Mouse (Mus musculus) right cerebral cortex, adult 18-20 months (tissue): Measurements from ENCODE around the gene Rab3c.

Source experiments
- DNase-seq: peaks from one replicate; pipeline ENCODE4 v3.0.0; 2022; ENCODE audit warnings: mixed read lengths

Rab3c gene

DNA sequence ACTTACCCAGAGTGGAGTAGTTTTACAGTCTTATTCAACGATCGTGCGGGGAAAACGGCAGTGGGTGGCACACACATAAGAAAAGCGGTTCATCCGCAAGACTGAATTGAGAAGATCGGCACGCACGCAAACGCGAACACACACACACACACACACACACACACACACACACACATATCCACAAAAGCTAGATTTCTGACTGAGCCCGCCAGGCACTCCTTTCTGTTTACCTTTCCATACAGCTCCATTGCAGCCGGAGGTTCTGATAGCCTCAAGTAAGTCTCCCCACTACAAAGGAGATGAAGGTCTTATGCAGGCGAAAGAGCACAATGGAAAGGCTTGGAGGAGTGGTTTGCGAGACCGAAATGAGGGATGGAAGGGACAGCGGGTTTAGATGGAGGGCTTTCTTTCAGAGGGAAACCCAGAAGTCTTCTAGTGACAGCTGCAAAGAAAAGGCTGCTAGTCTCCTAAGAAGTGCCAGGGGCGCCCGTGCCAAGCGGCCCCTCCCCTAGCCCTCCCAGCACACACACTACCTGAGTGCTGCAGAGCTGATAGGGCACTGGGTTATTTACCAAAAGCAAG, at the start of gene Rab3c:
Gene Rab3c, minus strand, starts transcription at position 434 of the 582 bp plus-strand sequence.
- DNase-seq = no peak

DNA sequence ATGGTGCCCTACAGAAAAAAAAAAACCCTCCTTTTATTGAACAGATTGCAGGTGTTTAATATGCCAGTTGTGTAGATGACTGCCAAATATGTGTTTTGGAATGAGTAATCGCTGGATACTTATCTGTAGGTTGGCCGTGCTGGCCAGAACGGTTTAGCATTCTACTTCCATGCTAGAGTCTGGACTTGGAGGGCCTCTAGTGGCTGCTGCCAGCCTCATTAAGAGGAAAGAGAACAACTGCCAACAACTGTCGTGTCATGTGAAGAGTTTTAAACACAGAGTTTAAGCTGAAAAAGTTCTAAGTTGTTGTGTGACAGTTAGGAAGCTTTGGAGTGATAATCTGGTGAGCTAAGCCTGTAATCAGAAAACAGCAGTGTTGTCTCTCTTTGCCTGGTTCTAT, 38.0 kb upstream of the Rab3c start:
- peak; percentile 16 for DNase-seq

DNA sequence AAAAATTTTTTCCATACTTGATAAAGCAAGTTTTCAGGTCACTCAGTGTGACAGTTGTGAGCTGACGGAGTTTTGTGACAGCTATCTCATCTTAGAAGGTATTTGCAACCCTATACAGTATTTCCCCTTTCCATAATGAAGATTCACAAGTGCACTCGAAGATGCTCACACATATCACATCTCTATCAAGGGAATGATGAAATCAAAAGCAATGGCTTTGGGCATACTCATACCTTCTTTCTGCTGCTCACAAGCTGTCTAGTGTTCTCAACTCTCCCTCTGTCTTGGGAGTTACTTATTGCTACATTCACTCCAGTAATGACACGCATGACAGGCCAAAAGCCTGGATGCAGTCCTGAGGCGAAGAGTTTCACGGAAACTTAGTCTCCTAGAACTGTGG, 26.4 kb upstream of the Rab3c start:
- no peak for DNase-seq

DNA sequence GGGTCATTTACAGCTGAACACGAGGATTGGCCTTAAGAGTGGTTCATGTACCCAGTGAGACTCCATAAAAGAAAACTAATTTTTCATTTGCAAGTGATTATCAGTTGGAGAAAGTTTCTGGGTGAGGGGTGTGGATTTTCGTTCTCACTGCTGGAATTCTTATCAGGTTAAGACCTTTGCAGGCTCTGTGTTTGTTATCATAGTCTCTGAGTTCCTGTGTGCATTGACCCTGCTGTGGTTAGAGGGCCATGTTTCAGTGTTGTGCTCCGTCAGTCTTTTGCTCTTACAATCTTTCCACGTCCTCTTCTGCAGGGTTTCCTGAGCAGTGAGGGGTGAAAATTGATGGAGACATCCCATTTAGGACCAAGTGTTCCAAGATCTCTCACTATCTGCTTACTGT, 16.3 kb upstream of the Rab3c start:
- no peak for DNase-seq

DNA sequence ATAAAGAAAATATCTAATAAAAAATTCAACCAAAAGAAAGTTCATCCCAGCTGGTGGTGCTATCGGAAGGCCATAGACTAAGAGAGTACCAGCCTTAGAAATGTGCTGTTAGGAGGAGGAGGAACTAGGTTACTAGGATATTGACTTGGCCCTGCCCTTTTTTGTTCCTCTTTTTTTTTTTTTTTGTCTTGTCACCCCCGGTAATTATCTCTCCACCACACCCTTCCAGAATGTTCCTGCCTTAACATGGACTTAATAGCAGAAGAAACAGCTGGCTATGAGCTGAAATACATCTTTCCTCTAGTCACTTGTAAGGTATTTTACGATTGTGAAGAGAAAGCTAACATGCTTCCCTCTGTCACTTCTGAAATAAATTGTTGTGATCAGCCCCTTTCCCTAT, 7.7 kb upstream of the Rab3c start:
- no peak for DNase-seq

DNA sequence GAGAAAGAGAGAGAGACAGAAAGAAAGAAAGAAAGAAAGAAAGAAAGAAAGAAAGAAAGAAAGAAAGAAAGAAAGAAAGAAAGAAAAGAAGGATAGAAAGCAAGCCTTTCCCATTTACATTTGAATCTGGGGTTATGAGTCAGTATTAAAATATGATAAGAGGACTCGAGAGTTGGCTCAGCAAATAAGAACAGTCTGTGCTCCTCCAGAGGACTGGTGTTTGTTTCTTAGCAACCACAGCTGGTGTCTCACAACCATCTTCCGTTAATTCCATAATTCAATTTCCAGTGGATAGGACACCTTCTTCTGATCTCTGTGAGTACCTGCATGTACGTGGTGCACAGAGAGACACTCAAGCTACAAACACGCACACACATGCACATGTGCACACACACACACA, 3.0 kb upstream of the Rab3c start:
- no peak for DNase-seq

DNA sequence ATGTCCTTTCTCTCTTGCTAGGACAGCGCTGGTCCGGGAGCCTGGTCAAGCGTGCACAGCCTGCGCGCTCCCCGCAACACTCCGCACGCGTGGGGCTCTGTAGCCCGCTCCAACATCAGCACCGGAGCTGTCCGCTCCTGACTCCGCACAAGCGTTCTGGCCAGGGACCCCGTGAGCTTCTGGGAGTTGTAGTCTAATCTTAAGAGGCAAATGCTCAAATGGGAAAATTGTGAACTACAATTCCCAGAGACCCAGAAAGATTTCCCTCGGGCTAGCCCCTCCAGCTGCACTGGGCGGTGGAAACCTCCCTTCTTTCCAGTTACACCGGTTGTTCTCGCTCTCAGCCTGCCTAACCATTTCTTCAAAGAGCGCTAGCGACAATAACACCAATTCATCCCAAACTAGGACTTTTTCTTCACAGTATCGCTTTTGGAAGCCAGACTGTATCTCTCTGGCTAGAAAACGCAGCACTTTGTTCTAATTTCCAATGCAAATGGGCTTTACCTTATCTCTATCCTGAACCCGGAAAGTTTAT, 701 bp downstream of the Rab3c start:
- peak; percentile 91 for DNase-seq

DNA sequence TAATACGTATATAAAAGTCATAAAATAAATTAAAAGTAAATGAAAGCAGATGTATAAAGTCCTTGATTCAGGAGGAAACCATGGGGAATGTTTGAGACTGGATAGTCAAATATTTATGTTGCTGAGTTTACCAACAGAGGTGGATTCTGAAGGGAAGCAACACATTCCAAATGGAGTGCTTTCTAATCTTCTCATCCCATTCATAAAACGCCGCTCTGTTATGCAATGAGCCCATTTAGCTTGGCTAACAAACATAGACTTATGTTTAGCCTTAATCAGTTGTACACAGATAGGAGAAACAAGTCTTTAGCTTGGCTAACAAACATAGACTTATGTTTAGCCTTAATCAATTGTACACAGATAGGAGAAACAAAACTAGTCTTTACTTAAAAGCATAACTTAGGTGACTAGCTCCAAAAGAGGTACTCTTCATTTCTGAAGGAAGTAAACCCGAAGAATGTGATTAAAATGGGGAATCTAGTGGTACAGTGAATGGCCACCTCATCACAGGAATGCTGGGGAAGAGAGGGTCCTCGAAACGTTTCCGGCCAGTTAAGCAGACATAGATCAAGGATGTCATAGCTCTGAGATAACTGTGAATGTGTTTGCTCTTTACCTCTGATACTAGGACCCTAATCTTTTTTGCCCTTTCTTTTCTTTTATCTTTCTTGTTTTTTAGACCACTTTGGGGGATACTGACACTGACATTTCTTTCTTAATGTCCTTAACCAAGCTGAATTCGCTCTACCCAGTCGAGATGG, 1.6 kb downstream of the Rab3c start:
- DNase-seq = no peak

DNA sequence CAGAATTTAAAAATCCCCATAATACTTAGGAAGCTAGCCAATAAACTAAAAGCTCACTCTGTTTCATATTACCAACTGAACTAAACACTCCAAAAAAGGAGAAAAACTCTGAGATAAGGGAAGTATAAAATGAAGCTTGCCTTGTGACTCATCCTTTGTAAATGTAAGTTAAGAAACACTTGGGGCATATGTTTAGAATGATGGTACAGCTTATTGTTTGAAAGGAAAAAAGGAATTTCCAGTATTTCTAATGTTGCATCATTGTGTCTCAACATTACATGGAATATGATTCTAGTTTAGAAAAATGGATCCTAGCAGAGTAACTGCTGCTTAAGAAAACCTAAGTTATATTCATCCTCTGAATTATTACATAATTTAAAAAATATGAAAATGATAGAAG, 3.1 kb downstream of the Rab3c start:
- no peak for DNase-seq

DNA sequence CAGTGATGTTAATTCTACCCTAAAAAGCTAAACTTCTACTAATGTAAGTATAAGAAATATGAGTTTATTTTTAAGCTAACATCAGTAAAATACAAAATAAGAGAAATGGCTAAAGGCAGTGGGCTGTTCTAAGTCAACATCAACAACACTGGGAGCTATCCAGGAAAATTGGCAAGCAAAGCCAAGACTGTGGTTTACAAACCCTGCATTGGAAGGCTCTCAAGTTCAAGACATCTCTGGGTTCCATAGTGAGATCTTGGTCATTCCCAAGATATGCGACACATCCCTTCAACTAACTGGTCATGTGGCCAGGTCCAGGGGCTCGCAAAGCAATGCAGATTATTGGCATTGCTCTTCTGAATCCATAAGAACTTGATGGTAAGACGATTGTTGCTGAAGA, 5.3 kb downstream of the Rab3c start:
- DNase-seq = no peak

DNA sequence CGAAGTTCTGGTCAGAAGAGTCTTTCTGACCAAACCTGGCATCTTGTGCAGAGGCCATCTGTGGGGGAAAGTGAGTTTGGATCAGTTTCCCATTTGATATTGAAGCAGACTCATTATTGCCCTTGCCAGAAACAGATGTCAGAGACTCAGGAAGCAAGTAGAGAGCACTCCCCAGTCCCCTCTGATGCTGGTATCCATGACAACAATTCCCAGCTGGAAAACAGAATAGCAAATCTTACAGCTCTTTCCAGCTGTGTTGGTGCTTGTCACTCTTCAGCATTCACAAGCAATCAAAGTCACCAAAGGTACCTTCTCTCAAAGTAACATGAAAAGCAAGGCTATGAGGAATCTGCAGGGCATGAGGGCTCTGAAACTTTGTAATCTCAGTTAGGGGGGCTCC, 20.1 kb downstream of the Rab3c start:
- DNase-seq = no peak

DNA sequence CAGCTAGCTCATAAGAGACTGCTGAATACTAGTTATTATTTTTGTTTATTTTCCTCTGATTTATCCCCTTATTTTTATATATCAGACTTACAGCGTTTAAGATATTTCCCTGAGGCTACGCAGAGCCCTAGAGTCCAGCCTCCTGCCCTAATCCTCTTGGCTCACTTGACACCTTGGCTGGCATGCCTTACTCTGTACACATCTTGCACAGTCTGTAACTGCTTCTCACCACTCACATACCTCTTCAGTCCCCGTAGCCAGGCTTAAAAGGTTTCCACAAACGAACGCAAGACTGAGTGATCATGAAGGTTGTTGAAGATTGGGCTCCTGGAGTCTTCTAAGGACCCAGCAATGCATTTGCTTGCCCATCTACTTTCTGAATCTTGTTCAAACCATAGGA, 29.3 kb downstream of the Rab3c start:
- DNase-seq = no peak

DNA sequence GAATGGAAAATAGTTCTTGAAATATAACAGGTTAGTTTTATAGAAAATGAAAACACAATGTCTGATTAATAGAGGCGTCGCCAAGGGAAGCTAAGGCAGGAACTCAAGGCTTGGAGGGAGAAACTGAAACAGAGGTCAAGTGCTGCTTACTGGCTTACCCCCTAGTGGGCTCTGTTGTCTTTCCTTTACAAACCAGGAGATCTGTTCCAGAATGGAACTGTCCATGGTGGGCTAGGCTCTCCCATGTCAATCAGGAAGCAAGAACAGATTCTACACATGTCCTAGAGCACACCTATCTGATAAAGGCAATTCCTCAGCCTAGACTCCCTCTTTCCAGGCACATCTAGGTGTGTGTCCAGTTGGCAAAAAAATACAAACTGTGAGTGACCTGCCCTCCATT, 32.3 kb downstream of the Rab3c start:
- no peak for DNase-seq

DNA sequence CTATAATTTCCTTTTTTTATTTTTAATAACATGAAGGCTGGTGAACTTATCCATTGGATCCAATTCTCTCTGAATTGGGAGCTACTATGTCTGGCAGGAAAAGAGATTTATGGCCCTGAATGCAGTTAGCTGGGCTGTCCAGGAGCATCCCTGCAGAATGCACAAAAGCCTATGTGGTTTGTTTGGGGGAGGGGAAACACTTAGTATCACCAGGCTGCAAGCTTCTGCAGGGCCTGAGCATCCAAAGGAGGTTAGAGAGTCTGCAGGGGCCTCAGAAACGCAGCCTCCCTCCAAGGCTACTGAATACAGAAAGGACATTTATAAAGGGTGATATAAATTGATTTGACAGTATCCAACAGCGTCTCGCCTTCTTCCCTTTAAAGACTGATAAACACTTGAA, 41.8 kb downstream of the Rab3c start:
- no peak for DNase-seq

DNA sequence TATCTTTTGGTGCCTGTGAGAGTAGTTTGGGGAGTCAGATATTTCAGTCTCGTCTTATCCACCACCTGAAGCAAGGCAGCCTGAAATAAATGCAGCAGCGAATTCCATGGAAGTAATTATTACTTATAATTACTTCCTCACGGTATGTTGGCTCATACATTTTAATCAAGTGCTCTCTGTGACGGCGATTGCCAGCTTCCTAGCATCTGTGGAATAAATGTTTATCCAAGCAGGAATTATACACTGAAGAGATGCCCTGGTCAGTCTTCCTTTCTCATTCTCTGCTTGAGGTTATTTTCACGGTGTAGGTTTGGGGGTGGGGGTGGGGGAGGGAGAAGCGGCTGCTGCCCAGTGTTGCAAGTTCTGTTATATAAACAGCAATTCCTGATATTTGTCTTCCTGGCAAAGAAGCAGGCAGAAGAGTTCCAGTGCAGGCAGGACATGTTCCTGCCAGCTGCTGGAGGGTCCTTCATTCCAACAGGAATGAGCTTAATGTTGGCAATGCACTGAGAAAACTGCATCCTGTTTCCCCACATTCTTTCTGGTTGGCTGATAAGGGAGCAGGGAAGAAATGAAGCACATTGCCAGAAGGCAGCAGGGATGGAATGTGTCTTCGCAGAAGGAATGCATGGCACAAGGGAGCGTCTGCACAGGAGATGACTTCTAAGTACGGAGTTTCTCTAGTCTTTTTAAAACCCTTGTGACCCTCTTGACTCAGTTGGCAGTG, 43.4 kb downstream of the Rab3c start:
- no peak for DNase-seq

DNA sequence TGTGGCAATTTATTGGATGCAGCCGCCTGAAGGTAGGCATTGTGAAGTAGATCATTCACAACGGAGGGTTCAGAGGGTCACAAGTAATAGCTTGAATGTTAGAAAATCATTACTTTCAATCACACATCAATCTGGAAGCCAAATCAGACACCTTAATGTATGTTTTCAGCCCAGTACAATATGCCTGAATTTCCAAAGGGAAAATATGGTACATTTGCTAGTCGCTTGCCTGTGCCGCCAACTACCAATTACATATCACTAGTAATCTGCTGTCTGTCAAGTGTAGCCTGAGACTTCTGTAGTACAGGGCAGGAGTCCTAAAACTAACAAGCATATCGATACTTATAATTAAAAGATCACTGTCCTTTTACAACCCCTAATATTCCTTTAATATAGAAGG, 47.4 kb downstream of the Rab3c start:
- no peak for DNase-seq

DNA sequence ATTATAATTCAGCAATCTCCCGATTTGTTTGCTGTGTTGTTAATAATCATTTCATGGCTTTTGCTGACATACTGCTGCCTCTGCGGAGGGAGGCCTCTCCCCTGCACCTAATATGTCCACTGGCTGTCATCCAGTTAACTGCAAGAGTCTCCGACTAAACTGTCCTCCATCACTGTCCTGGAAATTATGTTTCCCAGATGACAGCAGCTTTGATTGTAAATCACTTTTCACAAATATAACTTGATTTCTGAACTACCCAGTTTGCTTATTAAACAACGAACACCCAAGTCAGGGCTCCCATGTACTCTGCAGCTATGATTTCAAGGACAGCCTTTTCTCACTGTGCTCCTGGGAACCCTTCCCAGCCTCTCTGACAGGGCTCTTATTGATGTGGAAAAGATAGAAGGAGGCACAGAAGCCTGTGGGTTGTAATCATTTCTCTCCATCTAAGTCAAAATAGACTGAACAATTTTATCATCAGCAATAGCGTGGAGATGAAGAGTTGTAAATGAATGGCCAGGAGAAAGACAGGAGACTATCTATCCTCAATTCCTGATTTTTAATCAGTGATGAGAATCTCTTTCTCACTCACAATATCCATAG, 49.6 kb downstream of the Rab3c start:
- DNase-seq = no peak

DNA sequence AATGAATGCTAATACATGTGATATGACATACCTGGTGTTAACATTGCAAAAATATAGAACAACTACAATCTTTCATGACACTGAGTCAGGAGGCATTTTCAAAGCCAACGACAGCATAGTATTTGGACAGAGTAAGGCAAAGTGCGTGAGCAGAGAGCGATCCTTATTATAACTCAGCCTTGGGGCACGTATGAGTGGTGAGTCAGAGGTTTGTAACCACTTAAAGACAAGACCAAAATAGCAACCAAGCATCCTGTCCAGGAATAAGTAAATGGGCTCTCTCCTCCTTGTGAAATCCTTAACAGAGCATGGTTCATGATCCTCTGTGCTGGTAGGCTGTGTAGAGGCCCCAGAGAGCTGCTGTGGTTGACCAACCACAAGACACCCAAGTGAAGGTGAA, 50.8 kb downstream of the Rab3c start:
- DNase-seq = no peak

DNA sequence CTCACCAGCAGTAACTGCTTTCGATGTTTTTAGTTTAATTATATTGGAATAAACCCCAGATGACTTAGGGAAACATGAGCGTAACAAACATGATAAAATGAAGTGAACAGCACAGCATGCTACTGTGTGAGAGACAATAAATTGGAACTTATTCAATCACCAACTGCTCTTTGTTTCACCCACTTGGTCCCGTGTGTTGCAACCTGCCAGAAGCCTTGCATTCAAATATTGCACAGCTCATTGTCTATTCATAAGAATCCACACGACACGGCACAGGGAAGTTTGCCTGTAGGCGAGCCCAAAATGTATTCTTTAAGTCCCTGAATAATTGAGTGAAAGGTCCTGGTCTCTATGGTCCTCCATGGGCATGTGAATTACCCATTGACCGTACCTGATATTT, 61.6 kb downstream of the Rab3c start:
- DNase-seq = no peak

DNA sequence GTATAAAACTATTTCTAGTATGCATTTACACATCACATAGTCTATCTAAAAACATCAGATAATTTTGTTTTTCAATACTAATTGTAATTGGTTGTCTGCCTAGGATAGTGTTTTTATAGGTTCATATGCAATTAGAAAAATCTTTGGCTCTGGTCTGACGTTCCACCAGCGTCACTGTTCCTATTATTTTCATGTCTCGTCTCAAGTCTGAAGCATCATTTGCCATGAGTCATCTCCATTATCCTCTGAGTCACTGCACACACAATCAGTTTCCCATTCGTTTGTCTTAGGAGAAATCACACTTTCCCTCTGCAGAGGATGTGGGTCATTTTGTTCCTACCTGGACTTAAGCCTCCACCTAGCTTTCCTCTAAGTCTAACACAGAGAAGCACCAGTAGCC, 62.3 kb downstream of the Rab3c start:
- DNase-seq = peak; percentile 41

DNA sequence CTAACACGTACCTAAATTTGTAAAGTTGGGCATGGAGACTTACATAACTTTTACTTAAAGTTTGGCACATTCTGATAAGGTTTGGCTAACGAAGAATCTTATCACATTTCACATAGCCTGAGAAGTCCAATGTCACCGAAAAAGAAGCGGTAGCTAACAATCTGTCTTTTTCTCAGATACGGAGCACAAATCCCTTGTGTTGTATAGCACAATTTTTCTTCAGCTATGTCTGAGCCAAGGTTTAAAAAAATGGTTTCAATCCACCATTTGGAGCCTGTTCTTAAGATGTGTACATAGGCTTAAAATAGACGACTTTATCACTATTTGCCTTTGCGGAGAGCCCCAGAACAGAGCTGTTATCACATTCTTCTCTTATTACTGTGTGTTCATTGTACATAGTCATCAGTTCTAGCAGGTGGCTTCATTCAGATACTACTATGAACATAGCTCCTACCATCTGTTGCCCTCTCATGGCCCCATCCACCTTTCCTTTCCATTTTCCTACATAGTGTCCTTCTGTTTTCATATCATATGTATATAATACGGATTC, 69.2 kb downstream of the Rab3c start:
- DNase-seq = no peak

DNA sequence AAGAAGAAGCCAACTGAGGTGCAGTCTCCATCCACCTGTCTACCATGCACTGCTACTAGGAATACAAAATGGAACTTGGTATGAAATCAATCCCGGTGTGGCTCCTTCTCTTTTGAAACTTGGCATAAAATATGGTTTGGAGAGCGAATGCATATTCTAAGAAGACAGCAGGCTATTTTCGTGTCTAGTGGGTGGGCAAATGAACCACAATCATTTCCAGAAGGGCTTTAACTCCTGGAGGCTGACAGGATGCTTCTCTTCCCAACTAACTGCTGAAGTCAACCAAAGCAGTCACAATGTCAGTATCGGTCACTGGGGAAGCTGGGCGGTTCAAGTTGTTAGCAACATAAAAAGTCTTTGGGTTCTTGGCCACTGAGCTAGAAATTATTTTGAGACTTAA, 81.9 kb downstream of the Rab3c start:
- DNase-seq = peak; percentile 25

DNA sequence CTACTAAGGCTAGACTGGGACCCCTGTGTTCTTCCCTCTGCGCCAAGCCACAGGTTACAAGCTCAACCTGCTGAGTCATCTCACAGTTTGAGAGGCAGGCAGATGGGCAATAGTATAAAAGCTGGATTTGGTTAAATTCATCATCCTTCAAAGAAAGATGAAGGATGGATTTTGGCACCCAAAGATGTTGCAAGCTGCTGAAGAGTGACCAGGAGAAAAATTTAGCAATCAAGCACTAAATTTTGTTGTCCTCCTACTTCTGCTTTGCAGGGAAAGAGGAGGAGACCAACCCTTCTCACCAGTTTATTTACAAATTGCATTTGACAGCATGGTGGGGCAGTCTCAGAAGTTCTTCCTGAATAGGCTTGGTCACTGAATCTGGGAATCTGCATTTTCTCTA, 90.8 kb downstream of the Rab3c start:
- DNase-seq = no peak
